Mouse (Mus musculus) T-cell, adult 2 months (primary cell): ENCODE measurements around the gene Dtd2.

Experiments used
- DNase-seq: peaks from one replicate; pipeline ENCODE4 v3.0.0; 2022; ENCODE audit warnings: low spot score

Gene Dtd2

GRCm38 (mm10) chr12:52005877-52006632, at the start of gene Dtd2:
Dtd2 (minus strand) TSS chr12:52006501.
- peak; percentile 92 for DNase-seq

GRCm38 (mm10) chr12:52049324-52049723, 43.0 kb upstream of the Dtd2 start:
- DNase-seq, result no peak

DNA sequence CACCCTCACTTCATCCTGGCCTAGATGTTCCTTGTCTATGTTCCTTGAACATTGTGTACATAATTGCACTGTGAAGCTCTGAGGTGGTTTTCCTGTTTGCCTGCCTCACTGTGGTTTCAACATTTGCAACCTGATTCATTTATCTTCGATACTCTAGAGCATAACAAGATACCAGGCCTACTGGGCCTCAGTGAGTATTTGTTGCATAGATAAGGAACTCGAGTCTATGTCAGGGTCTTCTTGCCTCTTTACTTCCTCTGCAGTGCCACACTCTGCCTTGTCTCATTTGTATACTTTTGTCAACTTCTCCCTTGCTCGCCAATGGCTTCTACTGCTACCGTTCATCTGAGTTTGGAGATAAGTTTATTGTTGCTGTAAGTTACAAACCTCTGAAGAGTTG, 40.1 kb upstream of the Dtd2 start:
- DNase-seq, result no peak

GRCm38 (mm10) chr12:52042818-52043336, 36.6 kb upstream of the Dtd2 start:
- no peak for DNase-seq

GRCm38 (mm10) chr12:52038352-52038751, 32.1 kb upstream of the Dtd2 start:
- no peak for DNase-seq

GRCm38 (mm10) chr12:52034956-52035355, 28.7 kb upstream of the Dtd2 start:
- DNase-seq, result no peak

GRCm38 (mm10) chr12:52032276-52032675, 26.0 kb upstream of the Dtd2 start:
- no peak for DNase-seq

GRCm38 (mm10) chr12:52027963-52028362, 21.7 kb upstream of the Dtd2 start, which contains the start of gene Gpr33:
Gpr33 (minus strand) TSS chr12:52028063.
- DNase-seq, result no peak

DNA sequence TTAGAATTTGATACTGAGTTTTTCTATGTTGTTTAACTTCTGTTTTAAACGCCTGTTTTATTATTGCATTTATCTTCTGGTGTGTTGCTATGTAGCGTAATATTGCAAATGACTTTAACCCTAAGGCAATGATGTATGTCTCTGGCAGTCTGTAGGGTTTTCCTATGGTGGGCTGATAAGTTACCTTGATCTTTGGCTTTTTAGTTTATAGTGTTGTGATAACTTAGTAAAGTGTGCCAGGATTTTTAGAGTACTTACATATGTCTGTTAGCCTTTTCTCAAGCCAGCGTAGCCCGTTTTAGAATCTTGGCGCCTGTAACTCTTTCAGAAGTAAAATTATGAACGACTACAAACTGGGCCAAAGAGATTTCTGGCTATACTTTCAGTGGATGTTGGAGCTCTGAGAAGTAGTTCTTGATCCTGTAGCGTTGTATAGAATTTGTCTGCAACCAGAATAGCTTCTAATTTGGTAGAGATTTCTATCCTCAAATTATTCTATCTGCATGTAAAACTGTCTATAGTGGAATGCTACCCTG, 8.3 kb upstream of the Dtd2 start:
- DNase-seq, result no peak

- DNase-seq, result no peak
Measured at GRCm38 (mm10) chr12:52014044-52014443, 7.7 kb upstream of the Dtd2 start.

DNA sequence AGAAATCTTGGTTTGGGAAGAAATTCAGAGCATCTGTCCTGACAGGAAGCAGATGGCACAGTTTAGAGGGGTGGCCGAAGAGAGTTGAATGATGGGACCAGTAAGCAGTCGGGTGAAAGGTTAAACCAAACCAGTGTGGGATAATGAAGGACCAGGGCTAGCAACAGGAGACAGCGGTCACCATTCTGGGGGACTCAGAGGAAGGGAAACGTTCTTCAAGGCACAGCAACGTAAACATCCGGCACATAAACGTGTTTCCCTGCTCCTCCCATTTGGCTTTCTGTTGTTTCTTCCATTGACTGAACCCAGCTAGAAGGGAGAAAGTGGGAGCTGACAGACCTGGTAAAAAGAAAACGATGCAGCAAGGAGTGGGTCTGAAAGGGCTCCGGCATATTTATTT, 7.0 kb upstream of the Dtd2 start:
- no peak for DNase-seq

- no peak for DNase-seq
Measured at GRCm38 (mm10) chr12:52012159-52012558, 5.9 kb upstream of the Dtd2 start.

DNA sequence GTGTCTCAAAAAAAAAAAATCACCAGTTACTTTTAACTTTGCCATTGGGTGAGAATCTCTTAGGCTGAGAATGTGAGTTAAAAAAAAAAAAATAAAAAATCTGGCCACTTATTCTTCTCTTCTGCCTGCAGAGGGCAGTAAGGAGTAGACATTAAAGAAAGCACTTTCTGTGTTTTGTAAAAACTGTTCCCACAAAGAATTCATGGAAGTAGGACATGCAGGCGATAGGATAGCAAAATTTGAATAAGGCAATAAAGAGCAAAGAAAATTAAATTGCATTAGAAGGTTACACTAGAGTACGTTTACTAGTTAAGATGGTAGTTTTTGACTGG, 4.3 kb upstream of the Dtd2 start:
- DNase-seq, result no peak

DNA sequence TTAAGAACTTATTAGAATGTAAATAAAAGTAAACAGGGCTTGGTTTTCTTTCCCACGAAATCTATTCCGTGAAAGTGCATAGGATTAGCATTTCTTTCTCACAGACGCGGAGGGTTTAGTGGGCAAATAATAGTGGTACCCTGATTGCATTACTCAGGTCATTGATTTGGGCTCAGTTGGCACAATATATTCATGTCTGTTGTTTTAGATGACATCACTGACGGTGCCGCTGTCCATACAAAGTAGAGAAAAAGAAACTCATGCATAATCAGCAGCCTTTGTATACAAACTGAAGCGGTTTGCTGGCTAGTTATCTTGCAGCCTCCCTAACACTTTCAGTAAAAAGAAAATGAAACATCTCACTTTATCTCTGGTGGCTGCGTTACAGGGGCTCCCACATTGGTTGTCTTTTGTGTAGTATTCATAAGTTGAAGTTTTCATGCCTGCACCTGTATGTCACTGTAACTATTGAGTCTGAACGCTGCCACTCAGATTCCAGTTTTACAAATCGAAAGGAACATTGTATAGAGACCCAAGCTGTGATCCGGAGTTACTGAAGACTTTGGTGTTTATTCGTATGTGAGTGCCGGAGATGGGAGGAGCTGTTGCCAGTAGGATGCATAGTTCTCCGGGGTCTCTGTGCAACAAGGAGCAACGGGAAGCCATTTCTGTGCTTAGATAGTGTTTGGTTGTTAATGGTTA, 3.8 kb upstream of the Dtd2 start:
- DNase-seq, result no peak

- no peak for DNase-seq
Measured at GRCm38 (mm10) chr12:52006633-52006994, 313 bp upstream of the Dtd2 start.

DNA sequence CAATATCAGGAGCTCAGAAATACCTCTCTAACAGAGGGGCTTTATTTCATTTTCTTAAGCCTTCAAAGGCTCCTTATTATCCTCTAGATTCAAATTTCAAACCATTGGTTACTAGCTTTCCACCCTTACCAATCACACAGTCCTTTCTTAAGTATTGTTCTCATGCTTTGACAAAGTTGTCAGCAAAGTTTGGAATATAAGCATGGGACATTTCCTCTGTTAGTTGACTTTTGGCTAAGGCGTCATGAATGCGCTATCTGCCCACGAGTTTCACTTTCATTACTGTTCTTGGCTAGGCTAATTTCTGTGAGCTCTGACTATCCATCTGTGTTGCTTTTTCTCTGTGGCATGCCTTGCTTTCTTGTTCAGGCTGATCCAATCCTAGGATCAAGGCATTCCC, 3.6 kb downstream of the Dtd2 start:
- no peak for DNase-seq

DNA sequence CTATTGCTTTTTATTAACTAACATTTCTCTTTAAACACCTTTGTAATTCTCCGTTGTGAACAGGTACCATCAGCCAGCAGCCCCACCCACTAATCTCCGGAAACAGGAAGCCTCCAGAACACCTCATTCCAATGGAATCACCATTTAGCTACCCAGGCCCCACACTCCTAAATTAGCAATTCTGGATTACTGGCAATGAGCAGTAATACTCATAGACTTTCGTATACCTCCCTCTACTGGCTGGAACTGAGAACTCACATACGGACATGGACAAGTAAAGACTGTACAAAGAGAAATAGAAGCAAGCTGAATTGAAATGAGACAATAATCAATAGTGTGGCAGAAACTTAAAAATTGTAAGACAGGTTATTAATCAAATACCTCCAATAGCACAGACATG, 4.8 kb downstream of the Dtd2 start:
- DNase-seq, result peak; percentile 62

DNA sequence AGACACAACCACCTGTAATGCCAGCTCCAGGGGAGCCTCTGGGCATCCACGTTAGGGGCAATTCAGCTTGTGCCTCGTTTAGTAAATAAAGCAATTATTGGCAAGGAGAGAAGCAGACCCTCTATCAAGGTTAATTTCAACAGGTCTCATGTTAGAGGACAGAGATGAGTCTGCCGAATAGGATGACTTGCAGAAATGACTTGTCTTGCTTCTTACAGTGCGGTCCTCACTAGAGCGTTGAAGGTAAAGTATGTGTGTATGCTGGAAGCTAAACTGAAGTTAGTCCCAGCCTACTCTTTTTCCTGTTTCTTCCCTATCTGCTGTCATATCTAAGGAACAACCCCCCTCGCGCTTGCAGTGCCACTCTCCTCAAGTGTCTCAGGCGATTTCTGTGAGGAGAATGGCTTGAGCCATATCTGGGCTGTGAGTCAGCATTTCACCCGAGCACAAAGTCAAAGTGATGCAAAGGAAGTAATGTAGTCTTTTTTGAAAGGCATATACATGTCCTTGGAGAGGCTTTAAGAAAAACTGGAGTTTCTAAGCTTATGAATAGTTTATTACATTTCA, 7.9 kb downstream of the Dtd2 start:
- DNase-seq, result no peak

GRCm38 (mm10) chr12:51995738-51996536, 10.4 kb downstream of the Dtd2 start:
- DNase-seq, result no peak

- DNase-seq, result no peak
Measured at GRCm38 (mm10) chr12:51990629-51991028, 15.7 kb downstream of the Dtd2 start.

DNA sequence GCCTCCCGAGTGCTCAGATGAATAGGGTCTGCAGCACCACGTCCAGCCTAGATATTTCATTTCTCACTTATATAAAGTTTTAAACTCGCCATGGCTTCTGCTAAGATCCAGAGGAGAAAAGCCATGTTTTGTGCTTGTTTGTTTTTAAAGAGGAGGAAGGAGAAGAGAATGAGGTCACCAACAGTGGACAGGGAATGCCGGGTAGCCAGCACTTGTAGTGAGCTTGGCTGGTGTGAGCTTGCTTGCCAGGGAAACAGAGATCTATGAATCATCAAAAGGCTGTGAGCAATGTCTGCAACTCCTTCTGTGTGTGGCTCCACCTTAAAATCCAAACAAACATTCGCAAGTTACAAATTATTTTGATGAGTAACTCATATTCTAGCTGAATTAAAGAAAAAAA, 17.8 kb downstream of the Dtd2 start:
- DNase-seq, result no peak

GRCm38 (mm10) chr12:51985826-51986225, 20.5 kb downstream of the Dtd2 start:
- DNase-seq, result no peak
